Mouse (Mus musculus) midbrain, embryonic 14.5 days (tissue): ENCODE results near the gene Rgma. TPM values are rescaled to one million over a fixed set of nuclear protein-coding genes. Genes with fewer than 3 reads are reported as not detected.

Experiments
- ATAC-seq: fragments of 200-750 bp; cut with Nextera tagmentation; 2 replicates; pipeline ENCODE4 v1.8.0; 2017; ENCODE audit warnings: moderate number of reproducible peaks, moderate library complexity; ENCODE audit not compliant: low FRiP score, low TSS enrichment
- DNase-seq: peaks from one replicate; pipeline ENCODE4 v3.0.0-alpha.2; 2015
- H3K27ac ChIP-seq: fragments of 300-500 bp; sonication (generic); replicated peaks from 2 replicates; pipeline ENCODE4 v1.5.1; 2014; ENCODE audit warnings: mild to moderate bottlenecking, low read depth, low read length, moderate library complexity
- H3K27me3 ChIP-seq: fragments of 300-500 bp; sonication (generic); 2 replicates; pipeline ENCODE4 v1.6.1; 2014; ENCODE audit warnings: low read length, control low read depth, mixed read lengths; ENCODE audit not compliant: control insufficient read depth, insufficient read depth
- H3K36me3 ChIP-seq: fragments of 300-500 bp; sonication (generic); 2 replicates; pipeline ENCODE4 v1.6.1; 2014; ENCODE audit warnings: low read length, control low read depth; ENCODE audit not compliant: control insufficient read depth, insufficient read depth
- H3K4me1 ChIP-seq: fragments of 300-500 bp; sonication (generic); 2 replicates; pipeline ENCODE4 v1.6.1; 2014; ENCODE audit warnings: mild to moderate bottlenecking, antibody characterized with exemption, low read length, control low read depth; ENCODE audit not compliant: control insufficient read depth, insufficient read depth
- H3K4me2 ChIP-seq: fragments of 300-500 bp; sonication (generic); 2 replicates; pipeline ENCODE4 v1.6.1; 2014; ENCODE audit warnings: mild to moderate bottlenecking, low read length, moderate library complexity
- H3K4me3 ChIP-seq: fragments of 300-500 bp; sonication (generic); replicated peaks from 2 replicates; pipeline ENCODE4 v1.5.1; 2014; ENCODE audit warnings: low read depth, low read length
- H3K9ac ChIP-seq: fragments of 300-500 bp; sonication (generic); replicated peaks from 2 replicates; pipeline ENCODE4 v1.6.1; 2014; ENCODE audit warnings: mild to moderate bottlenecking, low read length, moderate library complexity
- H3K9me3 ChIP-seq: fragments of 300-500 bp; sonication (generic); 2 replicates; pipeline ENCODE4 v1.6.1; 2016; ENCODE audit warnings: low read length, control low read depth, mixed read lengths; ENCODE audit not compliant: control insufficient read depth
- WGBS: fragments of 180-500 bp; shearing (Covaris S2); extraction: QIAGEN DNeasy Blood & Tissue Kit; methylation state at CpG from one replicate; pipeline ENCODE4 v1.1.7; 2014; 5-methylcytosine and 5-hydroxymethylcytosine counted together
- polyA plus RNA-seq: library from polyadenylated mRNA; unstranded; fragments of >200 nt; fragmentation: Nextera tagmentation; extraction: Ambion mirVana; gene quantifications from 2 replicates; pipeline ENCODE4 v1.2.1, GENCODE M21; 2014

The Rgma gene
- polyA plus RNA-seq, 1 experiment from 2014 or later = 59.4 TPM

GRCm38 (mm10) chr7:73333398-73333988 lies 41.8 kb upstream of the Rgma start:
- Histone ChIP-seq H3K4me1 (no peaks in the 10 kb centered on the region; the same call in 1 of the 2 replicates), H3K9ac (no peak overlapping the region)

GRCm38 (mm10) chr7:73334883-73335282 lies 40.4 kb upstream of the Rgma start:
- ATAC-seq (no peak), DNase-seq (peak; percentile 38)
- Histone ChIP-seq H3K27ac (no peak overlapping the region), H3K4me2 (no peak overlapping the region), H3K9me3 (no peaks in the 10 kb centered on the region), H3K9ac (no peak overlapping the region), H3K27me3 (no peaks in the 10 kb centered on the region), H3K36me3 (no peaks in the 10 kb centered on the region), H3K4me1 (no peaks in the 10 kb centered on the region), H3K4me3 (no peak overlapping the region)
- WGBS = 69% methylated on average over 7 of the region's 7 CpGs

More at GRCm38 (mm10) chr7:73333398-73333988, 41.8 kb upstream of the Rgma start:
- Histone ChIP-seq H3K9me3 (no peaks in the 10 kb centered on the region), H3K27me3 (no peaks in the 10 kb centered on the region), H3K4me3 (no peak overlapping the region), H3K36me3 (no peaks in the 10 kb centered on the region), H3K27ac (no peak overlapping the region), H3K4me2 (no peak overlapping the region)
- ATAC-seq = no peak
- 67% methylated on average over 12 of the region's 12 CpGs for WGBS
- no peak for DNase-seq

- no peak for ATAC-seq
- DNase-seq = no peak
- H3K27ac ChIP-seq = no peak overlapping the region
Observed at GRCm38 (mm10) chr7:73336380-73336779, 38.9 kb upstream of the Rgma start.

GRCm38 (mm10) chr7:73338353-73338752 lies 37.0 kb upstream of the Rgma start:
- no peak for DNase-seq
- no peaks in the 10 kb centered on the region for H3K36me3 ChIP-seq

More at GRCm38 (mm10) chr7:73336380-73336779, 38.9 kb upstream of the Rgma start:
- Histone ChIP-seq H3K4me2 (no peak overlapping the region), H3K36me3 (no peaks in the 10 kb centered on the region), H3K9me3 (no peaks in the 10 kb centered on the region), H3K4me3 (no peak overlapping the region), H3K27me3 (no peaks in the 10 kb centered on the region), H3K4me1 (no peaks in the 10 kb centered on the region), H3K9ac (no peak overlapping the region)
- 73% methylated on average over 7 of the region's 7 CpGs for WGBS

GRCm38 (mm10) chr7:73343852-73344251 lies 31.5 kb upstream of the Rgma start:
- Histone ChIP-seq H3K36me3 (no peaks in the 10 kb centered on the region), H3K27ac (no peak overlapping the region), H3K9me3 (no peaks in the 10 kb centered on the region), H3K9ac (no peak overlapping the region), H3K4me1 (peaks cover 3% of the 10 kb centered on the region; the same call in 1 of the 2 replicates), H3K27me3 (no peaks in the 10 kb centered on the region), H3K4me2 (no peak overlapping the region), H3K4me3 (no peak overlapping the region)
- no peak for ATAC-seq
- no peak for DNase-seq
- WGBS = 17% methylated on average over 3 of the region's 3 CpGs

More at GRCm38 (mm10) chr7:73338353-73338752, 37.0 kb upstream of the Rgma start:
- H3K27ac ChIP-seq = no peak overlapping the region
- H3K4me3 ChIP-seq = no peak overlapping the region
- no peak for ATAC-seq
- H3K4me2 ChIP-seq = no peak overlapping the region
- H3K9me3 ChIP-seq = no peaks in the 10 kb centered on the region
- H3K27me3 ChIP-seq = no peaks in the 10 kb centered on the region
- H3K4me1 ChIP-seq = no peaks in the 10 kb centered on the region
- H3K9ac ChIP-seq = no peak overlapping the region
- WGBS = 93% methylated on average over 5 of the region's 5 CpGs

- H3K9ac ChIP-seq = no peak overlapping the region
- H3K4me1 ChIP-seq = peaks cover 4% of the 10 kb centered on the region; the same call in 1 of the 2 replicates
- H3K4me3 ChIP-seq = no peak overlapping the region
- no peak overlapping the region for H3K27ac ChIP-seq
- H3K4me2 ChIP-seq = no peak overlapping the region
- H3K36me3 ChIP-seq = no peaks in the 10 kb centered on the region
- no peaks in the 10 kb centered on the region for H3K27me3 ChIP-seq
- no peak for ATAC-seq
- H3K9me3 ChIP-seq = no peaks in the 10 kb centered on the region
- WGBS = 46% methylated on average over 10 of the region's 10 CpGs
- DNase-seq = no peak
Observed at GRCm38 (mm10) chr7:73348585-73349124, 26.7 kb upstream of the Rgma start.

- no peak for ATAC-seq
- H3K27ac ChIP-seq = no peak overlapping the region
- DNase-seq = no peak
- H3K27me3 ChIP-seq = no peaks in the 10 kb centered on the region
- WGBS = 80% methylated on average over 8 of the region's 8 CpGs
- H3K9ac ChIP-seq = no peak overlapping the region
- no peak overlapping the region for H3K4me3 ChIP-seq
- peaks cover 5% of the 10 kb centered on the region; the same call in 1 of the 2 replicates for H3K4me1 ChIP-seq
- H3K4me2 ChIP-seq = no peak overlapping the region
- H3K9me3 ChIP-seq = no peaks in the 10 kb centered on the region
- no peaks in the 10 kb centered on the region for H3K36me3 ChIP-seq
Observed at GRCm38 (mm10) chr7:73349158-73349557, 26.2 kb upstream of the Rgma start.

- H3K4me3 ChIP-seq = no peak overlapping the region
- no peaks in the 10 kb centered on the region for H3K36me3 ChIP-seq
- no peaks in the 10 kb centered on the region for H3K27me3 ChIP-seq
- DNase-seq (no peak), ATAC-seq (no peak)
- H3K27ac ChIP-seq = 0 out of 2 replicates have a peak overlapping the region, but pooled peaks have one; percentile 28
- H3K4me2 ChIP-seq = no peak overlapping the region
- H3K4me1 ChIP-seq = 0 out of 2 replicates have a peak, but pooled peaks cover 3% of the 10 kb centered on the region
- no peaks in the 10 kb centered on the region for H3K9me3 ChIP-seq
- WGBS = 49% methylated on average over 9 of the region's 9 CpGs
- H3K9ac ChIP-seq = no peak overlapping the region
Observed at GRCm38 (mm10) chr7:73355229-73355628, 20.1 kb upstream of the Rgma start.

- ATAC-seq = no peak
- 0 out of 2 replicates have a peak, but pooled peaks cover 3% of the 10 kb centered on the region for H3K4me1 ChIP-seq
- no peaks in the 10 kb centered on the region for H3K36me3 ChIP-seq
- no peaks in the 10 kb centered on the region for H3K27me3 ChIP-seq
- no peaks in the 10 kb centered on the region for H3K9me3 ChIP-seq
- H3K4me2 ChIP-seq = no peak overlapping the region
- no peak overlapping the region for H3K9ac ChIP-seq
- WGBS = 91% methylated on average over 5 of the region's 5 CpGs
- H3K27ac ChIP-seq = no peak overlapping the region
- DNase-seq = no peak
- H3K4me3 ChIP-seq = no peak overlapping the region
Observed at GRCm38 (mm10) chr7:73356901-73357300, 18.4 kb upstream of the Rgma start.
